Mouse (Mus musculus): Measurements from ENCODE around the gene Eif2b5.

Gene Eif2b5

GRCm38 (mm10) chr16:20489233-20489632 is 9.4 kb upstream of the Eif2b5 start:
- DNase-seq (ENCODE audit: low read depth): no peak

- peak; percentile 81 for DNase-seq (ENCODE audit: low read depth)
Observed at GRCm38 (mm10) chr16:20490581-20490980, 8.0 kb upstream of the Eif2b5 start.

- no peak for DNase-seq (ENCODE audit: low read depth)
Observed at GRCm38 (mm10) chr16:20491301-20491700, 7.3 kb upstream of the Eif2b5 start.

- DNase-seq (ENCODE audit: low read depth): peak; percentile 40
Observed at GRCm38 (mm10) chr16:20493452-20493851, 5.2 kb upstream of the Eif2b5 start.

- DNase-seq (ENCODE audit: low read depth): peak; percentile 89
Observed at GRCm38 (mm10) chr16:20496671-20497600, 1.7 kb upstream of the Eif2b5 start.

DNA sequence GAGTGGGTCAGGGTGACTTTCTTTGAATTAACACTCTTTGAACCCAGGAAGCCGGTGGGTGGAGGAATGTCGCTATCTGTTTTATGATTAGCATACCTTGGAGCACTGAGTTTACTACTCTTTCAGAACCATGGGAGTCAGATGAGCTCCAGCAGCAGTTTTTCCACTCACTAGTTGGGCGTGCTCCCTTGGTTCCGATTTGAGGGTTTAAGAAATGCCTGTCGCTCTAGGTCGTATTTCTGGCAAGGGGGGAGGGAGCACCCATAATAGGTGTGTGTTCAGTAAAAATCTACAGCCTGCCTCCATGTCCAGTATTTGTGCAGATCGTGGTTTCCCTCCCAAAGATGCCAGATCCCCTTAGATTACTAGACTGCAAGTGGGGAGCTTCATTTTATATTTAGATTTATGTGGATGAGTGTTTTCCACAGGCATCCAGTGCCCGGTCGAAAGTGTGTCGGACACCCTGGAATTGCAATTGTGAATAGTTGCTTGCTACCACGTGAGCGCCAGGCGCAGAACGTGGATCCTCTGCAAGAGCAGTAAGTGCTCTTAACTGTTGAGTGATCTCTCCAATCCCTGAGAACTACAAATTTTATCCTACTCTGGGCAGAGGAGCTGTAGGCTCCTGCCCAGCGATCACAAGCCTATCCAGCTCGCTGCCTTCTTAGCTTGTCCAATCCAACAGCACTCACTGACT is 489 bp upstream of the Eif2b5 start:
- no peak for DNase-seq (ENCODE audit: low read depth)

DNA sequence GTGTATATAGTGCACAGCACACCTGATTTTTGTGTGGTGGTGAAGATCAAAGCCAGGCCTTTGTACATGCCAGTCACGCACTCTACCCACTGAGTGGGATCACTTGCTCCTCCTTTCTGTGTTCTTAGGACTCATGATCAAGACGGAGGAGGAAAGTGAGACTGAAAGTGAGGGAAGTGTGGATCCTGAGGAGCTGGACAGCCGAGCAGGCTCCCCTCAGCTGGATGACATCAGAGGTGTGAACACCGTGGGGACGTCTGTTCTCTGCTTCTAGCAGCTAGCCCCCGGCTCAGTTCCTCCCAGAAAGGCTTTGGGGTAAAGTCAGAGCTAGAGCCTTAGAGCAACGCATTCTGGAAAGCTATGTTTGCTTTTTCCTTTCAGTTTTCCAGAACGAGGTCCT is 7.4 kb downstream of the Eif2b5 start:
- no peak for DNase-seq (ENCODE audit: low read depth)

DNA sequence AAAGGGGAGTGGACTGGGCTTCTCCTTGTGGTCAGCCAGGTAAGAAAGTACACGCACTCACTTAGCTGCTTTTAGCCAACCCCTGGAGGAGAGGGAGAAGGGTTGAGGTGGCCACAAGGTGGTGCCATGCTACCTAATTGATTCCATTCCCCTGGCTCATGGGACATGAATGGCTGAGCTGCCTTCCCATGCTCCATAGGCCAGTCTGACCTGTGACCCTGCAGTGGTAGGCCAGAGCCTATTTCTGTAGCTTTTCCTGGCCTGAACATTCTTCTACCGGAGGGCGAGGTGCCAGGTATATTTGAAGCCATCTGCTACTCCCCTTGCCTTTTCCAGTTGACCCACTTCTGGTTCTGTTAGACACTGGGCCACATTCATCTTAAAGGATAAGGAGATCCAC is 10.7 kb downstream of the Eif2b5 start:
- peak; percentile 57 for DNase-seq (ENCODE audit: low read depth)

DNA sequence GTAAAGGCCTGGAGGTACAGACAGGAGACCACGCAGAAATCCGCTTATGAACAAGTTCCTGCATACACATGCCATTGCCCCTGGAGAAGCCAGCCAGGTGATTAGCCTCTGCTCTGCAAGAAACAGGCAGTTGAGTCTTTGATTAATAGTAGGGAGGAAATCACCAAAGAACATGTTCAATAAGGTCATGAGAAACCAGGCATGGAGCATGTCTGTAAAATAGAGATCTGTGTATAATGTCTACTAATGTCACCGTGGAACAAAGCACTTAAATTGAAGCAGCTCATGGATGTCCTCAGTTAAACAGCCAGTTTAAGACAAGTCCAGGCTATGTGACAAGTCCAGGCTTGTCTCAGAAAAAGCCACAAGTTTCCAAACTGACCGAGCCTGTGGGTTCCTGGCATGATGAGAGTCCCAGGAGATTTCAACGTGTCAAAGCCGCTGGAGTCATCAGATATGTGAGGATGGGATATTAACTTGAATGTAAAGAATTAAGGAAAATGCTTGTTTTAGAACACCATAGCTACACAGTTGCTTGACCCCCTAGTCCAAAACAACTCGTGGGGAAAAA is 12.7 kb downstream of the Eif2b5 start:
- no peak for DNase-seq (ENCODE audit: low read depth)

DNA sequence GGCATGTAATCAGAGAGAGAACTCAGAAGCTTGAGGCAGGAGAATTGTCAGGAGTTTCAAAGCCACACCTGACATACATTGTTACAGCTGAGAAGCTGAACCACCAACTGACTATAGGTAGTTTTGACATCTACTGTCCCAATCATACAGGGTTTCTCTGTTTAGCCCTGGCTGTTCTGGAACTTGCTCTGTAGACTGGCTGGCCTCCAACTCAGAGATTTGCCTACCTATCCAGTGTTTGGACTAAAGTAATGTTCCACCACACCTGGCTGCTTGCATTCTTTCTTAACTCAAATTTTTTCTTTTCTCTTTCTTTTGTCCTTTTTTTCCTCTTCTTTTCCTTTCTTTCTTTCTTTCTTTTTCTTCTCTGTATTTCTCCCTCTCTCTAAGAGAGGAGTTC is 17.4 kb downstream of the Eif2b5 start:
- DNase-seq (ENCODE audit: low read depth): no peak

- peak; percentile 78 for DNase-seq (ENCODE audit: low read depth)
Observed at GRCm38 (mm10) chr16:20516726-20517201, 18.1 kb downstream of the Eif2b5 start, which contains the start of gene Dvl3. Gene Dvl3 (plus strand): TSS chr16:20516982.

DNA sequence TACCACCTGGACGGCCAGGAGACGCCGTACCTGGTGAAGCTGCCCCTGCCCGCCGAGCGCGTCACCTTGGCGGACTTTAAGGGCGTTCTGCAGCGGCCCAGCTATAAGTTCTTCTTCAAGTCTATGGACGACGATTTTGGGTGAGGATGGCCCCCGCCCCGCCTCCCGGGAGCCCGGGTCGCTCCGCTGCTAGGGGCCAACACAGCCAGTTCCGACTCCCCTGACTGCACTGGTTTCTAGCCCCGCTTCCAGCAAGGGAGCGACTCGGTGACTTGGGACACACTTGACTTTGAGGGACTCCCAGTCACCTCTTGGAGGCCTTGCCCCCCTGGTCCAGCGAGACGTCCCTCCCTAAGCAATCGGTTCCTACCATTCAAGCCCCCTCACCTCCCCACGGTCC is 18.6 kb downstream of the Eif2b5 start:
- DNase-seq (ENCODE audit: low read depth): peak; percentile 28

DNA sequence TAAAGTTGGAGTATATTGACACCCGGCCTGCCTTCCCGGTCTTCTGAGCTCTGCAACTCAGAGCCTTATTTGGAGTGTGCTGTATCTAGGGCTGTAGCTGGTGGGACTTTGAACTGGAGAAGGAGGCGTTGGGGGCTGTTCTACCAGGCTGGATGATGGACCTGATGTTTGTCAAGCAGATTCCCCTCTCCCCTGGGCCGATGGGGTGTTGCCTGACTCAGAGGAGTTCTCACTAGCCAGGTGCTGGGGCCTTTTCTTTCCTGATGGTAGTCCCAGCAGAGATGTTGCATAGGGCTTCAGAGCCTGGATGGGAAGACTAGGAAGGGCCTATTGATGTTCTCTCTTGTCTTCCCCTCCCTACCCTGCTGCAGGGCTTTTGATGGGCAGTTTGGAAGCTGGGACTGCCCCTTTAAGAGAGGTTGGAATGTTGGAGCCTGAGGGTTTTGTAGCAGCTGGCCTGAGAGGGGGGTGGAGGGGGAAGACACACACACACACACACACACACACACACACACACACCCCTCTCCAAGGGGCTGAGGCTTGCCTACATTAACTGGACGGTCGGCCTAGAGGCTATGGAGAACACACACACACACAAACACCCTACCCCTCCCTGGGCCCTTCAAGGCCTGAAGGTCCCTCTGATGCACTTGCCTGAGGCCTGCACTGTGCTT is 19.2 kb downstream of the Eif2b5 start:
- peak; percentile 45 for DNase-seq (ENCODE audit: low read depth)

DNA sequence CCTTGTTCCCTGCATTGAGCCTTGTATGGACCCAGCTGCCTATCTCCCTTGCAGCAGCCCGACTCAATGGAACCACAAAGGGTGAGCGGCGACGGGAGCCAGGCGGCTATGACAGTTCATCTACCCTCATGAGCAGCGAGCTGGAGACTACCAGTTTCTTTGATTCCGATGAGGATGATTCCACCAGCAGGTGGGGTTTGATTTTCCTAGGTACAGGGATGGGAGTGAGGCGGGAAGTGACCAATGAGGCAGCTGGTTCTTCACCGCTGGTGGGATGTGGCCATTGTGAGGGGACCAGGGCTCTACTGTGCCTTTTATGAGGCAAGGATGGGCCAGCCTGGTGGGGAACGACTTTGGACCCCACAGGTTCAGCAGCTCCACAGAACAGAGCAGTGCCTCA is 25.3 kb downstream of the Eif2b5 start:
- DNase-seq (ENCODE audit: low read depth): no peak

DNA sequence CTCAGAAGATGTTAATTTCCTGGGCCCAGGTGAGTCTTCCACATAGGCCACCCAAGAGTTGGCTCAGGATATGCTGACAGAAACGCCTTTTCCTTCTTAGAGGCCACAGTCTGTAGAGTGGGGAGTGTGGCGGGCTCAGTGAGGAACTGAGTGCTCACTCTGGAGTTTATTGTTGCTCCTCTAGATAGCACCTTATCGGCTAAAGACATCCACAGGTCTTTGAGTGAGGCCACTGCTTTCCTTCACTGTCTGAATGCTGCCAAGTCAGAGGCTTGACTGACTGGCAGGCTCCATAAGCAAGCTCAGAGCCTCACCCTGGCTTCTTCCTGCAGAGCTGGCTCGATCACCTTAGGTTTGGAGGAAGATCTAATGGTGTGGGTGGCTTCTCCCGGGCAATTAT is 30.2 kb downstream of the Eif2b5 start:
- DNase-seq (ENCODE audit: low read depth): no peak

GRCm38 (mm10) chr16:20529375-20529774 is 30.8 kb downstream of the Eif2b5 start:
- no peak for DNase-seq (ENCODE audit: low read depth)

GRCm38 (mm10) chr16:20530941-20531340 is 32.3 kb downstream of the Eif2b5 start:
- DNase-seq (ENCODE audit: low read depth): no peak

- DNase-seq (ENCODE audit: low read depth): no peak
Observed at GRCm38 (mm10) chr16:20534617-20535295, 36.1 kb downstream of the Eif2b5 start.

DNA sequence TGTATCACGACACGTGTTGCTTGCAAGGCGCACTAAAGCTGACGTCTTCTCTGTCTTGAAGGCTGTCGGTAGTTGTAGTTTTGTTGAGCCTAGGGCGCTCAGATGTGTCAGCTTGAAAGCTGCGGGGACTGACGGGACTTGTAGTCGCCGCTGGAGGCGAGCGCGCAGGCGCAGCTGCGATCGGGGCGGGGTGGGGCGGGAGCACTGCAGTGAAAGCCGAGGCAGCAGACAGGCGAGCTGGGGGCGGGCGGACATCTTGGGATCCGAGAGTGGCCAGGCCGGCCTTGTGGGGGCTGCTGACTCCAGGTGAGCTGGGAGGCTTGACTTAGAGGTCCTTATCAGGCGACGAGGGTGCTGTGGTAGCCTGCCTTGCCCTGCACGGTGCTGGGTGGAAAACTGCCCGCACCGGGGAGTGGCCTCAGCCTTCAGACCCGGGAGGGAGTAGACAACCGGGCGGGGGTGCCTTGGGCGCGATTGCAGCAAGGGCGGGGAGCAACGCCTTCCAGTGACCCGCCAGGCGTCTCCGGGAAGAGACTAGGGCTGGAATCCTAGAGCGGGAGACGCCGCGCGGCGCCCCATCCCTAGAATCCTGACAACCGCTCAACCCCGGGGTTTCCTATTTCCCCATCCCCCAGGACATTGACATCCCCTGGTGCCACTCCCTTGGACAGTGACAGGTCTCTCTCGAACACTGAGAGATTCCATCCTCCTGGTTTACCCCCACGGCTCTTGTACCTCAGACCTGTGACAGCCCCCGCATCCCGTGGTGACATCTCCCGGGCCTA is 36.9 kb downstream of the Eif2b5 start, which contains the start of gene Ap2m1:
Gene Ap2m1, plus strand, starts transcription at position 183 of the 785 bp plus-strand sequence.
- peak; percentile 100 for DNase-seq (ENCODE audit: low read depth)

GRCm38 (mm10) chr16:20536081-20536665 is 37.6 kb downstream of the Eif2b5 start:
- no peak for DNase-seq (ENCODE audit: low read depth)

Measured in 416B (cell line).